Mouse (Mus musculus) liver, embryonic 14.5 days (tissue): ENCODE results near the gene Mcl1.

Experiments
- CTCF ChIP-seq: IDR thresholded peaks from 2 replicates; pipeline ENCODE4 v1.5.1; 2016; ENCODE audit warnings: antibody characterized with exemption, low read depth, control low read depth
- EP300 ChIP-seq: IDR thresholded peaks from 2 replicates; pipeline ENCODE4 v1.6.1; 2016; ENCODE audit warnings: antibody characterized with exemption, low read depth

GRCm38 (mm10) chr3:95709967-95710366, 51.4 kb downstream of the Mcl1 start:
- TF ChIP-seq CTCF (no peak), EP300 (no peak)
